Mouse (Mus musculus) right cerebral cortex, postnatal 10 days (tissue): ENCODE data around the gene Lrrc4.

Experiments used
- DNase-seq, 2 experiments: peaks; one replicate each; pipeline ENCODE4 v3.0.0; 2021; ENCODE audit warnings: low spot score in 2 of 2

Lrrc4 gene

DNA sequence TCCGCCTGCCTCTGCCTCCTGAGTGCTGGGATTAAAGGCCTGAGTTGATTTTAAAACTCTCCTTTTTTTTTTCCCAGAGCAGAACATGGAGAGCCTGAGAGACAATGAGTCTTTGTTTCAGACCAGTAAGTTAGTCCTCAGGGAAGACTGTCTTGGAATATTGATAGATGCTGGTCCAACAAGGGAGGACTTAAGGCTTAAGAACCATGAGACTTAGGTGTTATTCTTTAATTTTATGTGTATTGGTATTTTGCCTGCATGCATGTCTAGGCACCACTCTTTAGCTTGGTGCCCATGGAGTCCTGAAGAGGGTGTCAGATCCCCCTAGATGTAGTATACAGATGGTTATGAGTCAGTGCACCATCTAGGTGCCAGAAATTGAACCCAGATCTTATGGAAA, 156.9 kb downstream of the Lrrc4 start:
- no peak for DNase-seq

- DNase-seq: no peak
Measured at GRCm38 (mm10) chr6:28672388-28672787, 159.2 kb downstream of the Lrrc4 start.

DNA sequence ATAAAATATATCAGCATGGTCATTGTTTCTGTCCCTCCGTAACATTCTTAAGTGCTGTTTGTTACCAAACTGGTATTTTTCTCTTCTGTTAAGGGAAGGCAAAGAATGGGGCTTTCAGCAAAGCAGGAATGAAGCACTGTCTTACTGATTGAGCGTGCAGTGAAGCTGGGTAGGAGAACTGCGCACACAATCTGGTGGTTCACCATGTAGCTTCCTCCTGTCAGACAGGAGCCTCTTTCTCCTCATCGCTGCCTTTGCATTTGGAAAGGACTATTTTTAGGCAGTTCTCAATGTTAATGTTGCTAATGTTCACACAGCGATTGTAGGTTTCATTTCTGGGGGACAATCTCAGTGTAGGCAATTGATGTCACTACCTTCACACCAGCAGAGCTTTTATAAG, 162.3 kb downstream of the Lrrc4 start:
- no peak for DNase-seq

GRCm38 (mm10) chr6:28667586-28667985, 164.0 kb downstream of the Lrrc4 start:
- no peak for DNase-seq

DNA sequence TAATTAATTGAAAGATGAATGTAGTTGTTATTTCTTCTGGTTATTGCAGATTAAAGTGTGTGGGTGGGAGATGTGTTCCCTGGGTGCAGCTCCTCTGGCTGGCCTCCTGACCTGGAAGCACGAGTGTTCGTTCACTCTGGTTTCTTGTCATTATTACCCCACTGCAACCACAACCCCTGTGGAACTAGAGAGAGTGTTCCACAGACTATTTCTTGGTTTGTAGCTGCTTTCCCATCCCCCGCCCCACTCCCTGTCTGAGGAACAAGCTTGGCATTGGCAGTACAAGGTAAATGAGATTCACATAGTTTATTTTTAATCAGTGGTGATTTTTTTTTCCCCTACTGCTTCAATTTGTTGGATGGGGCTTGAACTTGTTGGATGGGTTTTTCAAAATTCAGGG, 166.8 kb downstream of the Lrrc4 start:
- DNase-seq: no peak

DNA sequence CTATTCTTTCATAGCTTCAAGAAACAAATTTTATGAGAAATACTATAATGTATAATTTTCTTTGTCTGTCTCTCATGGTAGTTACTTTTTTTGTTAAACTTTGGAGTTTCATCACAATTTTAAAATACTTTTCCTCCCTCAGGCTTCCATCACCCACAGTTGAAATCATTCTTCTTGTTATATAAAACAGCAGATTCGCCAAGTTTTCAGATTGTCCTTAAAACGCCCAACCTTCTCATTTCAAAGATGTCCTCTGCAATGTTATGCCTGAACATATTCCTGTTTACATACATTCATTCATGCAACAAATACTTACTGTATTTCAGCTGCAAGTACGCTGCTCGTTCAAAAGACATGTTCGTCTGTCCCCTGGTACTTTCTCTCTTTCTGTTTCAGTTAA, 167.9 kb downstream of the Lrrc4 start:
- no peak for DNase-seq

DNA sequence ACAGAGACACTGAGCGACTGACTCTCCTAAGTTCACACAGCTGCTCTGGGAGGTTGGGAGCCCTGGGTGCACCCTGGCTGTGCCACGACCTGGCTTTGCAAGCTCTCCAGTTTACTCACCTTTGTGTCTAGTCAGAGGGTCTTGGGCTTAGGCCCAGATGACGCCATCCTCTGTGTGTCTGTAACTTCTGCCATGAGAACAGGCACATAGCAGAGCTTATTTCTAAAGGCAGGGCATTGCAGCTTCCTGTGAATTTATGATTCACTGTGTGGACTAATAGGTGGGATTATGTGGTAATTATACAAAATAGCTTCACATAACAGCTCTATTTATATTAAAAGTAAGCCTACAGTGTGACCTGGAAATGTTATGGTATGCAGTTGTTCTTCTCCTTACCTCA, 168.5 kb downstream of the Lrrc4 start:
- DNase-seq: no peak

GRCm38 (mm10) chr6:28656511-28656910, 175.0 kb downstream of the Lrrc4 start:
- DNase-seq: no peak

DNA sequence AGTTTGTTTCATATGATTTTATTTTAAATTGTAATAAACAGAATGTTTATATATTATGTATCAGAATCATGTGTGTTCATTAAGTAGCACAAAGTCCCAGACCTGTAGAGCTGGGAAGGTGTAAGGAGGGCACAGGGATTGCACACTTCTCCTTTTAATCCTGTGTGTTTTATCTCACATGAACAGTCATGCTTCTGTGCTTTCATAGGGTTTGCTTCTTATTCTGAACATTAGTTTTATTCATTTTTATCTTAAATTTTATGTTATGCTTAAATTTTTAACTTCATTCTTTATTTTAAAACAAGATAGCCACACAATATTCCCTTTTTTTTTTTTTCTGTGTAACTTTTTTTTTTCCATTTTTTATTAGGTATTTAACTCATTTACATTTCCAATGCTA, 186.3 kb downstream of the Lrrc4 start:
- DNase-seq: no peak

GRCm38 (mm10) chr6:28642909-28643308, 188.6 kb downstream of the Lrrc4 start:
- DNase-seq: no peak

DNA sequence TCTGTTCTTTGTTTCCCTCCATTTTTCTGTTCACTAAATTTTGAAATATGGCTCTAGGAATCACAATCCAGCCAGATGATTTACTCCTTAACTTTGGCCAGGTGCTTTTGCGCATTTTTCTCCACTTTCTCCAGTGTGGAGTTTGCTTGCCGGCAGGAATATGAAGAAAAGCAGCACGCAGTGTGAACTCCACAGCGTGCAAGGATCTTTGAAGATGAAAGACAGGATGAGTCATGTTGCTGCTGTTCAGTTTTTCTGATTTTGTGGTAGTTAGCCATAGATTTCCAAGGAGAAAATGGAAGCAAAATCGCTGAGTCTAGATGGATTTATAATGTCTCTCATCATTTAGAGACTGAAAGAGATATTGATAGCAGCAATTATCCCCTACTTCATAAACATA, 191.5 kb downstream of the Lrrc4 start:
- no peak for DNase-seq

GRCm38 (mm10) chr6:28635531-28636348, 195.8 kb downstream of the Lrrc4 start:
- DNase-seq: no peak

DNA sequence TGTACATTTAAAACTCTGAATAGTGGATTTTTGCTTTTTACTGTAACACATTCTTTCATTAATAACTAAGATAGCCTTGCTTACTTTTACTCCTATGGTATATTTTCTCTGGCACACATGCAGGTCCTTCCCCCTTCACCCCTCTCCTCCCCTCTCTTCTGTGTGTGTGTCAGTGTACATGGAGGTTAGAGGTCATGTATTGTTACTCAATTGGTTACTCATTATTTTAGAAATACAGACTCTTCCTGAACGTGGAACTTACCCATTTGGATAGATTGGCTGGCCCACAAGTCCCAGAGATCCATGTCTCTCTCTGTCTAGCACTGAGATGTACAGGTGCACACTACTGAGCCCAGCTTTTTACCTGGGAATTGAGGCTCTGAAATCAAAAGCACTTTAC, 196.5 kb downstream of the Lrrc4 start:
- DNase-seq: no peak

- no peak for DNase-seq
Measured at GRCm38 (mm10) chr6:28633656-28634055, 197.9 kb downstream of the Lrrc4 start.

DNA sequence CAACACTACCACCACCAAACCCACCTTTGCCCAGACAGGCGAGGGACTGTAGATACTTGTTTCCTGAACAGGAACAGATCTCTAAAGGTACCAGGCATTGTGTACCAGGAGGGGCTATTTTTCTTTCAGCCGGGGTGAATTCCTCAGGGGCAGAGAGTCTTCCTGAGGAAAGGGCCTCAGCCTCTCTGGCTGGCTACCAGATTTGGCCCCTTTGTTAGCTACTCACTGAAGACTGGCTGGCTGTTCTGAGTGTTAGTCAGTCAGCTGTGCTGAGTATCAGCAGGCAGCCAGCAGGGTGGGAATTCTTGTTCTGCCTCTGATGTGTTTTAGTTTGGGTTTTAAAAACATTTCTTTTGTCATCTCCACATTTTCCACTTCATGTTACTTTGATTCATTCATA, 198.4 kb downstream of the Lrrc4 start:
- DNase-seq: peak; percentile 47 to 50

- DNase-seq: no peak
Measured at GRCm38 (mm10) chr6:28630926-28631325, 200.6 kb downstream of the Lrrc4 start.

- no peak for DNase-seq
Measured at GRCm38 (mm10) chr6:28629866-28630265, 201.7 kb downstream of the Lrrc4 start.

GRCm38 (mm10) chr6:28628408-28628807, 203.1 kb downstream of the Lrrc4 start:
- DNase-seq: no peak

- no peak for DNase-seq
Measured at GRCm38 (mm10) chr6:28622963-28623362, 208.6 kb downstream of the Lrrc4 start.

DNA sequence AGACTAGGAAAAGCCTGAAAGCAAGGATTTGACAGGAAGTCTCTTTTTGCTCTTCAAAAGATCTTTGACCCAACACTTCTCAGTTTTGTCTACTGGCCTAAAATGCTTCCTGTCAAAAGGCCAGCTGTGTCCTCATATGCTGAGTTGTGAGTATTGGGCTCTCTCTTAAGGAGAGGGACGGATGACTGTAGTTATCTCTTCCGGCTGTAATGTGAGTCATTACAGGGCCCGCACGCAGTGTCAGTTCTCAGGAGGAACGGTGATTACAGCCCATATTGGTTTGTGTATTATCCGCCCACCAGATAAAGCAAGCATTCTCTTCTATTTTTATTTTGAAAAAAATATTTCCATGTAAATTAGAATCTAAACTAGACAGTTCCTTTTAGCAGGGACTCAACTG, 209.0 kb downstream of the Lrrc4 start:
- no peak for DNase-seq

- DNase-seq: no peak
Measured at GRCm38 (mm10) chr6:28621961-28622360, 209.6 kb downstream of the Lrrc4 start.

- no peak for DNase-seq
Measured at GRCm38 (mm10) chr6:28621431-28621830, 210.1 kb downstream of the Lrrc4 start.

- peak; percentile 66 to 70 for DNase-seq
Measured at GRCm38 (mm10) chr6:28618751-28619153, 212.8 kb downstream of the Lrrc4 start.

DNA sequence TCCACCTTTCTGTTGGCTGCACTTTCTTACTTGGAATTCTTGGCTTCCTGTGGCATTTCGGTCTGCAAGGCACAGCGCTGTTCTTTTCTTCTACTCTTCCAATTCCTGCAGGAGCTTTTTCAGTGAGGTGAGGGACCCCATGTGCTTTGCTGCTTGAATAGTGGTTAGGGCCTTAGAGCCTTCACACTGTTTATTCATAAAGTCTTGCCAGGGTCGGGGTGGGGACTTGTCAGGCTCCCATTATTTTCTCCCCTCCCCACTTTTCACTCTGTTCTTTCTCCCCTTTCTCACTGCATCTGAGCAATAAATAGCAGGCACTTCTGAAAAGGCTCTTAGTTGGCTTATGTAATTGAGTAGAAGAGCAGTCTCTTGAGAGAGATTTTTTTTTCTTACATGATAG, 213.2 kb downstream of the Lrrc4 start:
- no peak for DNase-seq
